Mouse (Mus musculus) T-helper 2 cell (primary cell): ENCODE measurements around the gene Zfp90.

Source experiments
- in situ Hi-C: fragments of 300-600 bp; cut with MboI, MseI; formaldehyde crosslinking; loops from one replicate; pipeline ENCODE4 v1.15.1; 2025; ENCODE audit warnings: high pct_unique_total_duplicates

Gene Zfp90

GRCm38 (mm10) chr8:106415182-106415971 is at the start of gene Zfp90:
Gene Zfp90 (plus strand): TSS chr8:106415327.
- in situ Hi-C loops = no loop called here

- in situ Hi-C loops = loop anchor here (10.0 kb wide), 1 partner anchor 946 kb away; no protein-coding TSS in a partner anchor
Observed at GRCm38 (mm10) chr8:106368501-106368900, 46.6 kb upstream of the Zfp90 start.

- in situ Hi-C loops = loop anchor here (10.0 kb wide), 1 partner anchor 946 kb away; no protein-coding TSS in a partner anchor
Observed at GRCm38 (mm10) chr8:106369069-106369468, 46.1 kb upstream of the Zfp90 start.

- in situ Hi-C loops = no loop called here
Observed at GRCm38 (mm10) chr8:106375957-106376356, 39.2 kb upstream of the Zfp90 start.

- in situ Hi-C loops = no loop called here
Observed at GRCm38 (mm10) chr8:106376862-106377261, 38.3 kb upstream of the Zfp90 start.

GRCm38 (mm10) chr8:106378501-106379048 is 36.6 kb upstream of the Zfp90 start:
- in situ Hi-C loops = no loop called here

GRCm38 (mm10) chr8:106379357-106379756 is 35.8 kb upstream of the Zfp90 start:
- in situ Hi-C loops = no loop called here

- in situ Hi-C loops = no loop called here
Observed at GRCm38 (mm10) chr8:106381026-106381425, 34.1 kb upstream of the Zfp90 start.

- in situ Hi-C loops = no loop called here
Observed at GRCm38 (mm10) chr8:106387801-106388415, 27.2 kb upstream of the Zfp90 start.

GRCm38 (mm10) chr8:106394493-106394892 is 20.6 kb upstream of the Zfp90 start:
- in situ Hi-C loops = no loop called here

- in situ Hi-C loops = no loop called here
Observed at GRCm38 (mm10) chr8:106399694-106400093, 15.4 kb upstream of the Zfp90 start.

- in situ Hi-C loops = no loop called here
Observed at GRCm38 (mm10) chr8:106400181-106400580, 14.9 kb upstream of the Zfp90 start.

GRCm38 (mm10) chr8:106403246-106403933 is 11.7 kb upstream of the Zfp90 start:
- in situ Hi-C loops = no loop called here

- in situ Hi-C loops = no loop called here
Observed at GRCm38 (mm10) chr8:106404825-106405224, 10.3 kb upstream of the Zfp90 start.

- in situ Hi-C loops = no loop called here
Observed at GRCm38 (mm10) chr8:106405810-106406209, 9.3 kb upstream of the Zfp90 start.

GRCm38 (mm10) chr8:106410055-106410454 is 5.1 kb upstream of the Zfp90 start:
- in situ Hi-C loops = no loop called here

GRCm38 (mm10) chr8:106410564-106410963 is 4.6 kb upstream of the Zfp90 start:
- in situ Hi-C loops = no loop called here

GRCm38 (mm10) chr8:106411783-106412451 is 3.2 kb upstream of the Zfp90 start:
- in situ Hi-C loops = no loop called here

- in situ Hi-C loops = no loop called here
Observed at GRCm38 (mm10) chr8:106417692-106418091, 2.6 kb downstream of the Zfp90 start.

- in situ Hi-C loops = loop anchor here (10.0 to 25.0 kb wide), 2 partner anchors 214 to 844 kb away; no protein-coding TSS in a partner anchor
Observed at GRCm38 (mm10) chr8:106431088-106431487, 16.0 kb downstream of the Zfp90 start.

- in situ Hi-C loops = loop anchor here (10.0 to 25.0 kb wide), 2 partner anchors 213 to 845 kb away; no protein-coding TSS in a partner anchor
Observed at GRCm38 (mm10) chr8:106431952-106432351, 16.8 kb downstream of the Zfp90 start.
